Comparison of ENCODE assay signal across 22 mouse cellular contexts in genomic region chr2:3721974-3722373, GRCm38 (mm10).
DNase-seq lines count a peak whose midpoint lies in the region; ATAC-seq and TF ChIP-seq lines count a peak whose summit lies in the region.
"Had no signal": no experiment of that assay in that cellular context is flagged by ENCODE, and none has a peak within 500 bp of the region (broad histone marks: within the 10 kb centered on the region; RNA-seq: fewer than 3 reads in every experiment).

No protein-coding gene starts in this region.

- H3K4me3 ChIP-seq in heart, embryonic 11.5 days (ENCODE audit: low read depth, low read length): no peak overlapping the region
- no peak overlapping the region for H3K4me3 ChIP-seq in embryonic fibroblast, embryonic 13.5 days (ENCODE audit: insufficient read depth, low read length)
- H3K4me3 ChIP-seq: embryonic facial prominence, embryonic 10.5 days; embryonic facial prominence, embryonic 13.5 days; forebrain, embryonic 12.5 days; forebrain, embryonic 15.5 days; heart, adult 2 months; heart, embryonic 10.5 days; hindbrain, embryonic 12.5 days; hindbrain, embryonic 15.5 days had no signal

- H3K9me3 ChIP-seq in heart, embryonic 11.5 days (replicated peaks; ENCODE audit: control insufficient read depth, low read length): no peaks in the 10 kb centered on the region
- H3K9me3 ChIP-seq: embryonic facial prominence, embryonic 10.5 days; embryonic facial prominence, embryonic 13.5 days; forebrain, embryonic 12.5 days; forebrain, embryonic 15.5 days; heart, embryonic 10.5 days; hindbrain, embryonic 12.5 days; hindbrain, embryonic 15.5 days had no signal

- WGBS in heart, embryonic 11.5 days (ENCODE audit: insufficient replicate concordance): 36% methylated on average over 6 of the region's 6 CpGs

- no peak overlapping the region for H3K9ac ChIP-seq in heart, embryonic 11.5 days (ENCODE audit: low read depth, low read length)
- H3K9ac ChIP-seq: embryonic facial prominence, embryonic 13.5 days; forebrain, embryonic 12.5 days; forebrain, embryonic 15.5 days; hindbrain, embryonic 12.5 days; hindbrain, embryonic 15.5 days had no signal

- H3K4me1 ChIP-seq in heart, embryonic 11.5 days (ENCODE audit: control insufficient read depth, insufficient read depth, low read length): peaks cover 23% of the 10 kb centered on the region
- peaks cover 26% of the 10 kb centered on the region for H3K4me1 ChIP-seq in embryonic fibroblast, embryonic 13.5 days (ENCODE audit: control insufficient read depth, insufficient read depth, low read length)

- no peak overlapping the region for H3K27ac ChIP-seq in heart, embryonic 11.5 days (ENCODE audit: low read depth, low read length)
- peak overlapping the region; percentile 30 for H3K27ac ChIP-seq in embryonic fibroblast, embryonic 13.5 days (ENCODE audit: insufficient read depth, low read length)
- H3K27ac ChIP-seq: embryonic facial prominence, embryonic 10.5 days; embryonic facial prominence, embryonic 13.5 days; forebrain, embryonic 12.5 days; forebrain, embryonic 15.5 days; heart, adult 2 months; heart, embryonic 10.5 days; hindbrain, embryonic 12.5 days; hindbrain, embryonic 15.5 days had no signal

- peak; percentile 63 for DNase-seq in heart, adult 11 months
- no peak for DNase-seq in urinary bladder, adult 18-20 months (ENCODE audit: low spot score in 2 of 2)
- DNase-seq in kidney, postnatal 25 days: no peak
- DNase-seq: adrenal gland, adult 8-10 months; adrenal gland, postnatal 25 days; cerebellum, adult 11-12 months; cerebellum, adult 9-11 months; cerebellum, postnatal 25 days; embryo, embryonic 11 days; gastrocnemius, postnatal 25 days; heart, adult 2 months had no signal

- no peaks in the 10 kb centered on the region for H3K36me3 ChIP-seq in heart, embryonic 11.5 days (ENCODE audit: control insufficient read depth, insufficient read depth, low read length)
- H3K36me3 ChIP-seq: embryonic facial prominence, embryonic 10.5 days; embryonic facial prominence, embryonic 13.5 days; forebrain, embryonic 12.5 days; forebrain, embryonic 15.5 days; heart, embryonic 10.5 days; hindbrain, embryonic 12.5 days; hindbrain, embryonic 15.5 days had no signal

- H3K27me3 ChIP-seq in heart, embryonic 11.5 days (ENCODE audit: control insufficient read depth, insufficient read depth, low read length): no peaks in the 10 kb centered on the region
- H3K27me3 ChIP-seq: embryonic facial prominence, embryonic 13.5 days; forebrain, embryonic 12.5 days; forebrain, embryonic 15.5 days; hindbrain, embryonic 12.5 days; hindbrain, embryonic 15.5 days had no signal

- no peak overlapping the region for H3K4me2 ChIP-seq in heart, embryonic 11.5 days
- H3K4me2 ChIP-seq: embryonic facial prominence, embryonic 13.5 days; forebrain, embryonic 12.5 days; forebrain, embryonic 15.5 days; hindbrain, embryonic 12.5 days; hindbrain, embryonic 15.5 days had no signal

- TF ChIP-seq CTCF in embryonic fibroblast, embryonic 13.5 days (IDR thresholded peaks at IDR 0.05; ENCODE audit: borderline replicate concordance, insufficient read depth, low read length): no peak

- no peak for ATAC-seq in heart, embryonic 11.5 days (replicated peaks; ENCODE audit: insufficient number of reproducible peaks, low FRiP score, low TSS enrichment)
- 0 out of 2 replicates have a peak, but pooled peaks have one; percentile 50 for ATAC-seq in erythroid progenitor cell, adult 5-6 weeks (replicated peaks; ENCODE audit: low FRiP score, poor library complexity, severe bottlenecking)
- ATAC-seq: intestine, postnatal 0 days had no signal

- TF ChIP-seq POLR2A in embryonic fibroblast, embryonic 13.5 days (IDR thresholded peaks at IDR 0.05; ENCODE audit: low read depth, low read length): no peak
